8 mouse cellular contexts compared by ENCODE assay signal in the genomic region with DNA sequence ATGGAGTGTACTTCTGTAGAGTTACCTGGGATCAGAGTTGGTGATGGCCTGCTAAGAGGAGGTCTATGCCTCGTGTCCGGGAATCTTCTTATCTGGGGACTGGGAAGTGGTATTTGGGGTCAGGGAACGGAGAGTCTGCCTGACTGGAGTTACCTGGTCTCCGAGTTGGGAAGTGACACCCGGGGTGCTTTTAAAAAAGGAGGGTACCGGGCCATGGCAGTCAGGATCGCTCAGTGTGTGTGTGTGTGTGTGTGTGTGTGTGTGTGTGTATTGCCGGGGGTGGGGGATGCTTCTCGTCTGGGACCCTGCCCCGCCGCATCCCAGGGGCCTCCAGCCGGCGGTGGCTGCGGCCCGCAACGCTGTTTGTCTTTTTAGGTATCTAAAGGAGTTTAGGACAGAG. TPM values are rescaled to one million over a fixed set of nuclear protein-coding genes. Genes with fewer than 3 reads are reported as not detected.
DNase-seq lines count a peak whose midpoint lies in the region; ATAC-seq and TF ChIP-seq lines count a peak whose summit lies in the region.

No protein-coding gene starts in this region.

- no peaks in the 10 kb centered on the region; the same call in 1 of the 2 replicates for H3K36me3 ChIP-seq in heart, embryonic 11.5 days (ENCODE audit: control insufficient read depth, insufficient read depth, low read length)
- H3K36me3 ChIP-seq in CH12.LX (replicated peaks in 1 of 2; ENCODE audit: control insufficient read depth in 1 of 2, insufficient read depth in 1 of 2, low read length in 1 of 2) = peaks cover 17 to 55% of the 10 kb centered on the region in 2 experiments
- no peaks in the 10 kb centered on the region for H3K36me3 ChIP-seq in forebrain, embryonic 16.5 days (ENCODE audit: control insufficient read depth, insufficient read depth)
- peaks cover 6% of the 10 kb centered on the region; the same call in 1 of the 2 replicates for H3K36me3 ChIP-seq in liver, postnatal 0 days (replicated peaks; ENCODE audit: insufficient read depth, low read length)

- no peak for TF ChIP-seq EP300 in CH12.LX (IDR thresholded peaks at IDR 0.05; ENCODE audit: low read length)
- TF ChIP-seq EP300 in liver, postnatal 0 days (IDR thresholded peaks at IDR 0.05; ENCODE audit: low read depth) = no peak

- no peak for DNase-seq in heart, adult 8-10 months (ENCODE audit: low spot score)
- DNase-seq in CH12.LX (ENCODE audit: extremely low read depth) = no peak
- no peak for DNase-seq in liver, postnatal 0 days
- no peak for DNase-seq in retina, embryonic 14.5 days (ENCODE audit: low spot score)
- DNase-seq in spleen, postnatal 14 days (ENCODE audit: low spot score in 2 of 2) = no peak
- no peak for DNase-seq in T-cell, adult 2 months (ENCODE audit: low spot score)

- H3K9me3 ChIP-seq in heart, embryonic 11.5 days (replicated peaks; ENCODE audit: control insufficient read depth, low read length) = no peaks in the 10 kb centered on the region
- no peaks in the 10 kb centered on the region for H3K9me3 ChIP-seq in CH12.LX (replicated peaks; ENCODE audit: low read length)
- no peaks in the 10 kb centered on the region for H3K9me3 ChIP-seq in forebrain, embryonic 16.5 days (ENCODE audit: control insufficient read depth, low read length)
- no peaks in the 10 kb centered on the region for H3K9me3 ChIP-seq in liver, postnatal 0 days (ENCODE audit: low read length)

- H3K79me2 ChIP-seq in CH12.LX (replicated peaks; ENCODE audit: control insufficient read depth, extremely low read depth, insufficient read depth, poor library complexity, severe bottlenecking) = peaks cover 26% of the 10 kb centered on the region

- H3K27ac ChIP-seq in heart, embryonic 11.5 days (ENCODE audit: low read depth, low read length) = no peak overlapping the region
- H3K27ac ChIP-seq in CH12.LX (ENCODE audit: insufficient read depth, low read depth) = no peak overlapping the region
- no peak overlapping the region for H3K27ac ChIP-seq in forebrain, embryonic 16.5 days (ENCODE audit: low read length)
- peak overlapping the region; percentile 81; the same call in 1 of the 2 replicates for H3K27ac ChIP-seq in liver, postnatal 0 days (ENCODE audit: low read depth)

- TF ChIP-seq POLR2A in CH12.LX (IDR thresholded peaks at IDR 0.05; ENCODE audit: low read depth, low read length) = no peak

- peak overlapping the region; percentile 99 for H3K4me3 ChIP-seq in heart, embryonic 11.5 days (ENCODE audit: low read depth, low read length)
- H3K4me3 ChIP-seq in CH12.LX (replicated peaks in 1 of 3; ENCODE audit: low read depth in 2 of 3, low read length in 2 of 3, poor library complexity in 1 of 3) = peak overlapping the region; percentile 72 to 91 (median 82)
- peak overlapping the region; percentile 91 for H3K4me3 ChIP-seq in forebrain, embryonic 16.5 days (replicated peaks; ENCODE audit: low read length)
- peak overlapping the region; percentile 87 for H3K4me3 ChIP-seq in liver, postnatal 0 days (ENCODE audit: low read depth, low read length)

- 4% methylated on average over 16 of the region's 16 CpGs for WGBS in heart, embryonic 11.5 days (ENCODE audit: insufficient replicate concordance)
- WGBS in forebrain, embryonic 16.5 days = 2% methylated on average over 16 of the region's 16 CpGs
- WGBS in liver, postnatal 0 days (ENCODE audit: insufficient replicate concordance) = 7% methylated on average over 16 of the region's 16 CpGs

- dilution Hi-C loops in CH12.LX (cut with MboI; ENCODE audit: extremely low pct_ligation_motif_present, extremely low pct_unique_long_range_greater_than_20kb, low sequenced_read_pairs) = no loop called here

- peak overlapping the region; percentile 84 for H3K4me2 ChIP-seq in heart, embryonic 11.5 days
- peak overlapping the region; percentile 58 for H3K4me2 ChIP-seq in CH12.LX (ENCODE audit: insufficient read depth, low read depth, poor library complexity, severe bottlenecking)
- peak overlapping the region; percentile 94 for H3K4me2 ChIP-seq in forebrain, embryonic 16.5 days (ENCODE audit: low read length)
- H3K4me2 ChIP-seq in liver, postnatal 0 days (ENCODE audit: low read depth, low read length) = peak overlapping the region; percentile 89

- no peak for TF ChIP-seq CTCF in CH12.LX (conservative IDR thresholded peaks at IDR 0.05 in 1 of 2, IDR thresholded peaks at IDR 0.05 in 1 of 2; ENCODE audit: low read depth in 2 of 2, low read length in 2 of 2)
- no peak for TF ChIP-seq CTCF in liver, postnatal 0 days (IDR thresholded peaks at IDR 0.05; ENCODE audit: low read depth)

- H3K27me3 ChIP-seq in heart, embryonic 11.5 days (ENCODE audit: control insufficient read depth, insufficient read depth, low read length) = no peaks in the 10 kb centered on the region
- H3K27me3 ChIP-seq in CH12.LX (replicated peaks) = no peaks in the 10 kb centered on the region
- H3K27me3 ChIP-seq in forebrain, embryonic 16.5 days (replicated peaks; ENCODE audit: control insufficient read depth, insufficient read depth, low read length) = no peaks in the 10 kb centered on the region
- no peaks in the 10 kb centered on the region for H3K27me3 ChIP-seq in liver, postnatal 0 days (ENCODE audit: insufficient read depth, low read length)

- no peak for ATAC-seq in heart, embryonic 11.5 days (replicated peaks; ENCODE audit: insufficient number of reproducible peaks, low FRiP score, low TSS enrichment)
- ATAC-seq in forebrain, embryonic 16.5 days = no peak
- ATAC-seq in liver, postnatal 0 days = no peak

- H3K9ac ChIP-seq in heart, embryonic 11.5 days (ENCODE audit: low read depth, low read length) = peak overlapping the region; percentile 93
- H3K9ac ChIP-seq in CH12.LX (ENCODE audit: insufficient read depth, low read depth) = peak overlapping the region; percentile 91
- H3K9ac ChIP-seq in forebrain, embryonic 16.5 days (replicated peaks; ENCODE audit: low read depth, low read length) = peak overlapping the region; percentile 86
- H3K9ac ChIP-seq in liver, postnatal 0 days (replicated peaks) = peak overlapping the region; percentile 82

- H3K4me1 ChIP-seq in heart, embryonic 11.5 days (ENCODE audit: control insufficient read depth, insufficient read depth, low read length) = peaks cover 11% of the 10 kb centered on the region
- peaks cover 2 to 39% of the 10 kb centered on the region in 2 experiments; a peak in 3 of 4 replicates for H3K4me1 ChIP-seq in CH12.LX (ENCODE audit: control insufficient read depth in 1 of 2, insufficient read depth in 2 of 2)
- H3K4me1 ChIP-seq in forebrain, embryonic 16.5 days (replicated peaks; ENCODE audit: control insufficient read depth, insufficient read depth, low read length) = peaks cover 32% of the 10 kb centered on the region
- H3K4me1 ChIP-seq in liver, postnatal 0 days (ENCODE audit: insufficient read depth) = peaks cover 20% of the 10 kb centered on the region

- in situ Hi-C loops in CH12.LX (cut with MboI; ENCODE audit: low pct_ligation_motif_present, low pct_unique_long_range_greater_than_20kb, low sequenced_read_pairs) = loop anchor here (10.0 kb wide), 1 partner anchor 86 kb away; a partner anchor contains a TSS

- no peak for TF ChIP-seq RAD21 in CH12.LX (IDR thresholded peaks at IDR 0.05; ENCODE audit: low read depth, low read length)

TF ChIP-seq in CH12.LX, 34 proteins besides CTCF, POLR2A, EP300 and RAD21 (continues in another document):
- TF ChIP-seq PAX5 (IDR thresholded peaks at IDR 0.05; ENCODE audit: low read length) (no peak), KAT2A (IDR thresholded peaks at IDR 0.05; ENCODE audit: insufficient replicate concordance, low read length) (no peak)

RNA-seq across cellular contexts. Expression of a gene that starts 0.9 kb away (rescaled TPM):
- polyA plus RNA-seq in heart, embryonic 11.5 days (2014; fragmentation: Nextera tagmentation; extraction: Ambion mirVana) = 2.9 and 3.2 TPM in 2 replicates
- total RNA-seq in heart, adult 8-10 months (2022) = 10 to 100 TPM in 1 of 4 experiments, 1 to 10 TPM in 3; 7.0 to 11.2 (median 7.9) TPM
- total RNA-seq in CH12.LX (2012; rRNA removed) (11.4 and 12.0 TPM in 2 replicates), CH12.LX (2014; rRNA removed) (14.3 and 14.7 TPM in 2 replicates)
- polyA plus RNA-seq in CH12.LX (2012; ENCODE audit: insufficient read length, low read depth) = 14.6 and 17.2 TPM in 2 replicates
- 15.0 and 15.2 TPM in 2 replicates for polyA plus RNA-seq in forebrain, embryonic 16.5 days (2015; fragmentation: Nextera tagmentation; extraction: Ambion mirVana)
- polyA plus RNA-seq in liver, postnatal 0 days (2015; fragmentation: Nextera tagmentation; extraction: Ambion mirVana) = 2.3 and 3.4 TPM in 2 replicates

RNA-seq across cellular contexts. Expression of a gene that starts 4.7 kb away (rescaled TPM):
- 24.6 and 26.7 TPM in 2 replicates for polyA plus RNA-seq in heart, embryonic 11.5 days (2014; fragmentation: Nextera tagmentation; extraction: Ambion mirVana)
- total RNA-seq in heart, adult 8-10 months (2022) = 10 to 100 TPM; 21.6 to 25.9 (median 22.5) TPM
- total RNA-seq in CH12.LX (2012; rRNA removed) (18.7 and 22.3 TPM in 2 replicates), CH12.LX (2014; rRNA removed) (24.7 and 25.4 TPM in 2 replicates)
- polyA plus RNA-seq in CH12.LX (2012; ENCODE audit: insufficient read length, low read depth) = 24.9 and 25.1 TPM in 2 replicates
- polyA plus RNA-seq in forebrain, embryonic 16.5 days (2015; fragmentation: Nextera tagmentation; extraction: Ambion mirVana) = 37.2 and 38.4 TPM in 2 replicates
- polyA plus RNA-seq in liver, postnatal 0 days (2015; fragmentation: Nextera tagmentation; extraction: Ambion mirVana) = 15.6 and 15.8 TPM in 2 replicates

RNA-seq across cellular contexts. Expression of a gene that starts 13.8 kb away (rescaled TPM):
- 0.17 TPM in 1 of 2 replicates, not detected in the other for polyA plus RNA-seq in heart, embryonic 11.5 days (2014; fragmentation: Nextera tagmentation; extraction: Ambion mirVana)
- not detected for total RNA-seq in heart, adult 8-10 months (2022)
- not detected in 2 replicates for total RNA-seq in CH12.LX (2012; rRNA removed)
- total RNA-seq in CH12.LX (2014; rRNA removed) = not detected in 2 replicates
- not detected in 2 replicates for polyA plus RNA-seq in CH12.LX (2012; ENCODE audit: insufficient read length, low read depth)
- not detected in 2 replicates for polyA plus RNA-seq in forebrain, embryonic 16.5 days (2015; fragmentation: Nextera tagmentation; extraction: Ambion mirVana)
- not detected in 2 replicates for polyA plus RNA-seq in liver, postnatal 0 days (2015; fragmentation: Nextera tagmentation; extraction: Ambion mirVana)

RNA-seq across cellular contexts. Expression of a gene that starts 26.8 kb away (rescaled TPM):
- not detected in 2 replicates for polyA plus RNA-seq in heart, embryonic 11.5 days (2014; fragmentation: Nextera tagmentation; extraction: Ambion mirVana)
- not detected for total RNA-seq in heart, adult 8-10 months (2022)
- 0.04 and 0.08 TPM in 2 replicates for total RNA-seq in CH12.LX (2012; rRNA removed)
- total RNA-seq in CH12.LX (2014; rRNA removed) = not detected in 2 replicates
- polyA plus RNA-seq in CH12.LX (2012; ENCODE audit: insufficient read length, low read depth) = not detected in 2 replicates
- polyA plus RNA-seq in forebrain, embryonic 16.5 days (2015; fragmentation: Nextera tagmentation; extraction: Ambion mirVana) = not detected in 2 replicates
- not detected in 2 replicates for polyA plus RNA-seq in liver, postnatal 0 days (2015; fragmentation: Nextera tagmentation; extraction: Ambion mirVana)

RNA-seq across cellular contexts. Expression of a gene that starts 50.8 kb away (rescaled TPM):
- polyA plus RNA-seq in heart, embryonic 11.5 days (2014; fragmentation: Nextera tagmentation; extraction: Ambion mirVana) = 22.6 and 25.5 TPM in 2 replicates
- 10 to 100 TPM; 11.6 to 17.1 (median 14.5) TPM for total RNA-seq in heart, adult 8-10 months (2022)
- total RNA-seq in CH12.LX (2012; rRNA removed) (24.0 and 27.0 TPM in 2 replicates), CH12.LX (2014; rRNA removed) (20.7 and 22.1 TPM in 2 replicates)
- polyA plus RNA-seq in CH12.LX (2012; ENCODE audit: insufficient read length, low read depth) = 24.5 and 28.0 TPM in 2 replicates
- 83.8 and 99.9 TPM in 2 replicates for polyA plus RNA-seq in forebrain, embryonic 16.5 days (2015; fragmentation: Nextera tagmentation; extraction: Ambion mirVana)
- 21.2 and 22.8 TPM in 2 replicates for polyA plus RNA-seq in liver, postnatal 0 days (2015; fragmentation: Nextera tagmentation; extraction: Ambion mirVana)
